Mouse (Mus musculus): ENCODE measurements around the gene Gm12216.

GRCm38 (mm10) chr11:53774659-53775255 lies 84.3 kb downstream of the Gm12216 start:
- no peak for TF ChIP-seq CTCF (IDR thresholded peaks at IDR 0.05; ENCODE audit: low read depth, low read length)
- no peak for TF ChIP-seq POLR2A (IDR thresholded peaks at IDR 0.05; ENCODE audit: extremely low read depth, insufficient read depth, low read length)

All from liver, adult 2 months (tissue).